Mouse (Mus musculus) stomach, embryonic 15.5 days (tissue): ENCODE data around the gene Mum1. TPM values are rescaled to one million over a fixed set of nuclear protein-coding genes. Genes with fewer than 3 reads are reported as not detected.
A peak's percentile ranks its signal among the peaks of the same experiment; 100 is the strongest.

Experiments
- ATAC-seq: fragments of 200-750 bp; cut with Nextera tagmentation; 2 replicates; pipeline ENCODE4 v1.8.0; 2017; ENCODE audit warnings: low read depth, moderate number of reproducible peaks, moderate TSS enrichment; ENCODE audit not compliant: insufficient read depth, low FRiP score
- H3K27ac ChIP-seq: fragments of 300-500 bp; sonication (generic); 2 replicates; pipeline ENCODE4 v1.5.1; 2015; ENCODE audit warnings: mild to moderate bottlenecking, inconsistent platforms
- H3K27me3 ChIP-seq: fragments of 300-500 bp; sonication (generic); replicated peaks from 2 replicates; pipeline ENCODE4 v1.6.1; 2015; ENCODE audit warnings: inconsistent platforms
- H3K36me3 ChIP-seq: fragments of 300-500 bp; sonication (generic); 2 replicates; pipeline ENCODE4 v1.6.1; 2015; ENCODE audit warnings: inconsistent platforms
- H3K4me1 ChIP-seq: fragments of 300-500 bp; sonication (generic); 2 replicates; pipeline ENCODE4 v1.6.1; 2015; ENCODE audit warnings: inconsistent platforms
- H3K4me2 ChIP-seq: fragments of 300-500 bp; sonication (generic); 2 replicates; pipeline ENCODE4 v1.6.1; 2015; ENCODE audit warnings: mild to moderate bottlenecking, inconsistent platforms
- H3K4me3 ChIP-seq: fragments of 300-500 bp; sonication (generic); replicated peaks from 2 replicates; pipeline ENCODE4 v1.5.1; 2015; ENCODE audit warnings: inconsistent platforms
- H3K9ac ChIP-seq: fragments of 300-500 bp; sonication (generic); 2 replicates; pipeline ENCODE4 v1.6.1; 2015; ENCODE audit warnings: inconsistent platforms
- H3K9me3 ChIP-seq: fragments of 300-500 bp; sonication (generic); 2 replicates; pipeline ENCODE4 v1.6.1; 2016; ENCODE audit warnings: inconsistent platforms
- WGBS: fragments of 180-500 bp; shearing (Covaris S2); methylation state at CpG from one replicate; pipeline ENCODE4 v1.1.7; 2015; 5-methylcytosine and 5-hydroxymethylcytosine counted together
- polyA plus RNA-seq: library from polyadenylated mRNA; unstranded; fragments of >200 nt; fragmentation: Nextera tagmentation; extraction: Ambion mirVana; gene quantifications from 2 replicates; pipeline ENCODE4 v1.2.1, GENCODE M21; 2015

Mum1 gene
- polyA plus RNA-seq, 1 experiment from 2014 or later: 66.5 TPM

GRCm38 (mm10) chr10:80254331-80255297, 28.4 kb downstream of the Mum1 start:
- Histone ChIP-seq H3K4me2 (no peak overlapping the region), H3K36me3 (peaks cover 43% of the 10 kb centered on the region), H3K9me3 (no peaks in the 10 kb centered on the region), H3K4me3 (no peak overlapping the region), H3K9ac (no peak overlapping the region), H3K27me3 (no peaks in the 10 kb centered on the region), H3K4me1 (peaks cover 23% of the 10 kb centered on the region), H3K27ac (no peak overlapping the region)
- no peak for ATAC-seq
- WGBS: 90% methylated on average over 26 of the region's 26 CpGs

GRCm38 (mm10) chr10:80255881-80256535, 29.8 kb downstream of the Mum1 start:
- Histone ChIP-seq H3K36me3 (peaks cover 43% of the 10 kb centered on the region), H3K27me3 (no peaks in the 10 kb centered on the region), H3K27ac (no peak overlapping the region), H3K4me1 (peaks cover 17% of the 10 kb centered on the region), H3K9me3 (no peaks in the 10 kb centered on the region), H3K9ac (no peak overlapping the region), H3K4me3 (no peak overlapping the region), H3K4me2 (no peak overlapping the region)
- WGBS: 85% methylated on average over 5 of the region's 5 CpGs
- ATAC-seq: no peak

GRCm38 (mm10) chr10:80257936-80258335, 31.7 kb downstream of the Mum1 start:
- Histone ChIP-seq H3K4me1 (peaks cover 21% of the 10 kb centered on the region), H3K4me3 (no peak overlapping the region), H3K27ac (no peak overlapping the region), H3K36me3 (peaks cover 43% of the 10 kb centered on the region), H3K4me2 (no peak overlapping the region), H3K9ac (no peak overlapping the region), H3K27me3 (no peaks in the 10 kb centered on the region), H3K9me3 (no peaks in the 10 kb centered on the region)
- WGBS: 77% methylated on average over 2 of the region's 2 CpGs
- ATAC-seq: no peak

GRCm38 (mm10) chr10:80258752-80259462, 32.7 kb downstream of the Mum1 start:
- Histone ChIP-seq H3K36me3 (peaks cover 36% of the 10 kb centered on the region), H3K27ac (no peak overlapping the region; the same call in 1 of the 2 replicates), H3K4me1 (peaks cover 21% of the 10 kb centered on the region), H3K4me2 (peak overlapping the region; percentile 97), H3K27me3 (no peaks in the 10 kb centered on the region), H3K4me3 (peak overlapping the region; percentile 59), H3K9ac (no peak overlapping the region), H3K9me3 (no peaks in the 10 kb centered on the region)
- WGBS: 86% methylated on average over 14 of the region's 14 CpGs
- ATAC-seq: no peak

- Histone ChIP-seq H3K36me3 (peaks cover 31% of the 10 kb centered on the region), H3K27ac (peak overlapping the region; percentile 97), H3K9ac (peak overlapping the region; percentile 47; the same call in 1 of the 2 replicates), H3K27me3 (no peaks in the 10 kb centered on the region), H3K4me2 (peak overlapping the region; percentile 97), H3K9me3 (no peaks in the 10 kb centered on the region), H3K4me1 (peaks cover 21% of the 10 kb centered on the region), H3K4me3 (peak overlapping the region; percentile 59)
- ATAC-seq: no peak
- 78% methylated on average over 6 of the region's 6 CpGs for WGBS
These were observed 33.2 kb downstream of the Mum1 start for GRCm38 (mm10) chr10:80259463-80259805.

- WGBS: 9% methylated on average over 19 of the region's 19 CpGs
These were observed 33.8 kb downstream of the Mum1 start for GRCm38 (mm10) chr10:80259861-80260641.

GRCm38 (mm10) chr10:80260642-80261584, 34.7 kb downstream of the Mum1 start, which contains the start of the genes Gamt and Dazap1:
TSS of gene Gamt (minus strand) at chr10:80261012.
TSS of gene Dazap1 (plus strand) at chr10:80261486.
- peaks cover 25% of the 10 kb centered on the region for H3K4me1 ChIP-seq
- no peaks in the 10 kb centered on the region for H3K9me3 ChIP-seq
- H3K27me3 ChIP-seq: no peaks in the 10 kb centered on the region
- WGBS: under 1% methylated on average over 49 of the region's 49 CpGs
- H3K27ac ChIP-seq: peak within 1 kb of the TSS; percentile 97
- peaks cover 16% of the 10 kb centered on the region for H3K36me3 ChIP-seq
- H3K9ac ChIP-seq: peak within 1 kb of the TSS; percentile 47
- peak; percentile 89 for ATAC-seq
- H3K4me2 ChIP-seq: peak within 1 kb of the TSS; percentile 97
- peak within 1 kb of the TSS; percentile 59 for H3K4me3 ChIP-seq

More at GRCm38 (mm10) chr10:80259861-80260641, 33.8 kb downstream of the Mum1 start:
- no peak for ATAC-seq
- Histone ChIP-seq H3K4me1 (peaks cover 21% of the 10 kb centered on the region), H3K27ac (peak overlapping the region; percentile 97), H3K9me3 (no peaks in the 10 kb centered on the region), H3K4me2 (peak overlapping the region; percentile 97), H3K27me3 (no peaks in the 10 kb centered on the region), H3K4me3 (peak overlapping the region; percentile 59), H3K9ac (peak overlapping the region; percentile 47), H3K36me3 (peaks cover 25% of the 10 kb centered on the region)

GRCm38 (mm10) chr10:80261585-80261968, 35.3 kb downstream of the Mum1 start:
- H3K27ac ChIP-seq: peak overlapping the region; percentile 97
- H3K27me3 ChIP-seq: no peaks in the 10 kb centered on the region
- H3K36me3 ChIP-seq: peaks cover 13% of the 10 kb centered on the region
- H3K4me3 ChIP-seq: peak overlapping the region; percentile 59
- H3K9ac ChIP-seq: no peak overlapping the region; the same call in 1 of the 2 replicates
- 0% methylated on average over 14 of the region's 14 CpGs for WGBS
- H3K4me1 ChIP-seq: peaks cover 31% of the 10 kb centered on the region
- H3K9me3 ChIP-seq: no peaks in the 10 kb centered on the region
- ATAC-seq: peak; percentile 68
- H3K4me2 ChIP-seq: peak overlapping the region; percentile 97

GRCm38 (mm10) chr10:80262169-80262568, 35.9 kb downstream of the Mum1 start:
- no peak for ATAC-seq
- 65% methylated on average over 12 of the region's 12 CpGs for WGBS
- peak overlapping the region; percentile 97 for H3K4me2 ChIP-seq
- H3K36me3 ChIP-seq: peaks cover 13% of the 10 kb centered on the region
- H3K4me3 ChIP-seq: peak overlapping the region; percentile 59
- H3K27me3 ChIP-seq: no peaks in the 10 kb centered on the region
- peaks cover 35% of the 10 kb centered on the region for H3K4me1 ChIP-seq
- H3K9ac ChIP-seq: no peak overlapping the region
- peak overlapping the region; percentile 97 for H3K27ac ChIP-seq
- no peaks in the 10 kb centered on the region for H3K9me3 ChIP-seq

- Histone ChIP-seq H3K27ac (no peak overlapping the region), H3K27me3 (no peaks in the 10 kb centered on the region), H3K4me2 (no peak overlapping the region), H3K4me1 (peaks cover 42% of the 10 kb centered on the region), H3K4me3 (no peak overlapping the region), H3K36me3 (peaks cover 13% of the 10 kb centered on the region), H3K9ac (no peak overlapping the region), H3K9me3 (no peaks in the 10 kb centered on the region)
- WGBS: 89% methylated on average over 10 of the region's 10 CpGs
- ATAC-seq: no peak
These were observed 36.6 kb downstream of the Mum1 start for GRCm38 (mm10) chr10:80262776-80263365.
